Mouse (Mus musculus) heart, postnatal 0 days (tissue): ENCODE measurements around the gene Ggcx. TPM values are rescaled to one million over a fixed set of nuclear protein-coding genes. Genes with fewer than 3 reads are reported as not detected.
A peak's percentile ranks its signal among the peaks of the same experiment; 100 is the strongest.
"Not testable (repeated sequence)": the region's sequence is repeated elsewhere in the genome, so short reads cannot be mapped to it uniquely, and the experiment has no call there.

Experiments
- ATAC-seq: fragments of 200-750 bp; cut with Nextera tagmentation; 2 replicates; pipeline ENCODE4 v1.8.0; 2017; ENCODE audit warnings: low read depth, moderate number of reproducible peaks, moderate library complexity; ENCODE audit not compliant: insufficient read depth
- DNase-seq: peaks from one replicate; pipeline ENCODE4 v3.0.0-alpha.2; 2016; ENCODE audit warnings: low spot score
- H3K27ac ChIP-seq: fragments of 300-500 bp; sonication (generic); 2 replicates; pipeline ENCODE4 v1.5.1; 2014; ENCODE audit warnings: low read depth, mild to moderate bottlenecking
- H3K27me3 ChIP-seq: fragments of 300-500 bp; sonication (generic); 2 replicates; pipeline ENCODE4 v1.6.1; 2014; ENCODE audit warnings: low read length, mixed read lengths; ENCODE audit not compliant: control insufficient read depth, insufficient read depth
- H3K36me3 ChIP-seq: fragments of 300-500 bp; sonication (generic); replicated peaks from 2 replicates; pipeline ENCODE4 v1.6.1; 2014; ENCODE audit warnings: low read length, mixed read lengths; ENCODE audit not compliant: control insufficient read depth, insufficient read depth
- H3K4me1 ChIP-seq: fragments of 300-500 bp; sonication (generic); 2 replicates; pipeline ENCODE4 v1.6.1; 2014; ENCODE audit warnings: antibody characterized with exemption; ENCODE audit not compliant: control insufficient read depth, insufficient read depth
- H3K4me2 ChIP-seq: fragments of 300-500 bp; sonication (generic); 2 replicates; pipeline ENCODE4 v1.6.1; 2014; ENCODE audit warnings: low read depth, mild to moderate bottlenecking, low read length, moderate library complexity
- H3K4me3 ChIP-seq: fragments of 300-500 bp; sonication (generic); 2 replicates; pipeline ENCODE4 v1.5.1; 2014; ENCODE audit warnings: low read depth, low read length
- H3K9ac ChIP-seq: fragments of 300-500 bp; sonication (generic); replicated peaks from 2 replicates; pipeline ENCODE4 v1.6.1; 2014; ENCODE audit warnings: low read depth, low read length, mixed read lengths
- H3K9me3 ChIP-seq: fragments of 300-500 bp; sonication (generic); replicated peaks from 2 replicates; pipeline ENCODE4 v1.6.1; 2016; ENCODE audit warnings: low read length; ENCODE audit not compliant: control insufficient read depth
- CTCF ChIP-seq: IDR thresholded peaks from 2 replicates; pipeline ENCODE4 v1.5.1; 2016; ENCODE audit warnings: antibody characterized with exemption, control low read depth, low read depth
- EP300 ChIP-seq: IDR thresholded peaks from 2 replicates; pipeline ENCODE4 v1.6.1; 2016; ENCODE audit warnings: antibody characterized with exemption, low read depth
- WGBS: fragments of 180-500 bp; shearing (Covaris S2); extraction: QIAGEN DNeasy Blood & Tissue Kit; methylation state at CpG from one replicate; pipeline ENCODE4 v1.1.7; 2014; 5-methylcytosine and 5-hydroxymethylcytosine counted together
- polyA plus RNA-seq: library from polyadenylated mRNA; unstranded; fragments of >200 nt; fragmentation: Nextera tagmentation; extraction: Ambion mirVana; gene quantifications from 2 replicates; pipeline ENCODE4 v1.2.1, GENCODE M21; 2015
- total RNA-seq: library from RNA; depleted of rRNA; stranded (reverse); fragments of >200 nt; gene quantifications from 2 replicates; pipeline ENCODE4 v1.2.3, GENCODE M21; 2014; ENCODE audit warnings: low replicate concordance

Ggcx gene
- total and polyA plus RNA-seq, 2 experiments from 2014 or later: 13.2 to 16.8 TPM

- Histone ChIP-seq H3K4me3 (peak overlapping the region; percentile 74), H3K4me1 (peaks cover 24% of the 10 kb centered on the region), H3K4me2 (peak overlapping the region; percentile 84), H3K36me3 (peaks cover 22% of the 10 kb centered on the region), H3K9me3 (no peaks in the 10 kb centered on the region), H3K9ac (peak overlapping the region; percentile 93), H3K27ac (peak overlapping the region; percentile 98), H3K27me3 (no peaks in the 10 kb centered on the region)
- TF ChIP-seq CTCF: no peak
- TF ChIP-seq EP300: no peak
- DNase-seq (peak; percentile 40), ATAC-seq (no peak)
- WGBS: 11% methylated on average over 17 of the region's 17 CpGs
Measured at GRCm38 (mm10) chr6:72440186-72440990, 26.3 kb downstream of the Ggcx start.

GRCm38 (mm10) chr6:72442921-72443604 is 29.0 kb downstream of the Ggcx start:
- no peak overlapping the region for H3K4me3 ChIP-seq
- no peak overlapping the region for H3K9ac ChIP-seq
- 73% methylated on average over 1 of the region's 1 CpGs for WGBS
- no peaks in the 10 kb centered on the region for H3K9me3 ChIP-seq
- TF ChIP-seq CTCF (no peak), EP300 (no peak)
- no peaks in the 10 kb centered on the region for H3K36me3 ChIP-seq
- no peak overlapping the region for H3K4me2 ChIP-seq
- ATAC-seq (no peak), DNase-seq (no peak)
- H3K27me3 ChIP-seq: no peaks in the 10 kb centered on the region
- H3K4me1 ChIP-seq: peaks cover 14% of the 10 kb centered on the region; the same call in 1 of the 2 replicates
- H3K27ac ChIP-seq: no peak overlapping the region

GRCm38 (mm10) chr6:72445011-72445410 is 30.9 kb downstream of the Ggcx start:
- H3K9me3 ChIP-seq: no peaks in the 10 kb centered on the region
- ATAC-seq (no peak), DNase-seq (no peak)
- H3K4me3 ChIP-seq: no peak overlapping the region
- TF ChIP-seq EP300 (no peak), CTCF (no peak)
- H3K27ac ChIP-seq: no peak overlapping the region
- no peaks in the 10 kb centered on the region for H3K36me3 ChIP-seq
- H3K4me1 ChIP-seq: peaks cover 12% of the 10 kb centered on the region; the same call in 1 of the 2 replicates
- no peak overlapping the region for H3K9ac ChIP-seq
- no peak overlapping the region for H3K4me2 ChIP-seq
- H3K27me3 ChIP-seq: no peaks in the 10 kb centered on the region

- no peaks in the 10 kb centered on the region for H3K4me1 ChIP-seq
- H3K36me3 ChIP-seq: no peaks in the 10 kb centered on the region
- WGBS: 62% methylated on average over 2 of the region's 2 CpGs
- H3K9ac ChIP-seq: no peak overlapping the region
- ATAC-seq: no peak
- no peak overlapping the region for H3K27ac ChIP-seq
- no peaks in the 10 kb centered on the region for H3K27me3 ChIP-seq
- TF ChIP-seq EP300 (no peak), CTCF (no peak)
- H3K4me3 ChIP-seq: no peak overlapping the region
- no peak overlapping the region for H3K4me2 ChIP-seq
- H3K9me3 ChIP-seq: no peaks in the 10 kb centered on the region
- no peak for DNase-seq
Measured at GRCm38 (mm10) chr6:72447487-72447886, 33.4 kb downstream of the Ggcx start.

- not testable (repeated sequence) for H3K27me3 ChIP-seq, H3K9me3 ChIP-seq, H3K4me3 ChIP-seq, DNase-seq, H3K36me3 ChIP-seq, H3K9ac ChIP-seq, ATAC-seq, H3K27ac ChIP-seq, H3K4me2 ChIP-seq
- peaks cover 14% of the 10 kb centered on the region for H3K4me1 ChIP-seq
- 69% methylated on average over 2 of the region's 2 CpGs for WGBS
Measured at GRCm38 (mm10) chr6:72451778-72452177, 37.7 kb downstream of the Ggcx start.
